Comparison of ENCODE assay signal across 9 mouse cellular contexts in genomic region chr4:130784755-130785154, GRCm38 (mm10). TPM values are rescaled to one million over a fixed set of nuclear protein-coding genes. Genes with fewer than 3 reads are reported as not detected.
A peak's percentile ranks its signal among the peaks of the same experiment; 100 is the strongest.
DNase-seq lines count a peak whose midpoint lies in the region; ATAC-seq and TF ChIP-seq lines count a peak whose summit lies in the region.
"Had no signal": no experiment of that assay in that cellular context is flagged by ENCODE, and none has a peak within 500 bp of the region (broad histone marks: within the 10 kb centered on the region; RNA-seq: fewer than 3 reads in every experiment).

No protein-coding gene starts in this region.

- no peak overlapping the region for H3K9ac ChIP-seq in hindbrain, embryonic 13.5 days
- H3K9ac ChIP-seq: liver, embryonic 15.5 days had no signal

- no peak overlapping the region for H3ac ChIP-seq in myocyte (ENCODE audit: control insufficient read depth, insufficient read length)

- H3K4me2 ChIP-seq in hindbrain, embryonic 13.5 days: no peak overlapping the region
- no peak overlapping the region for H3K4me2 ChIP-seq in myocyte (ENCODE audit: low read depth)
- H3K4me2 ChIP-seq: liver, embryonic 15.5 days had no signal

- no peaks in the 10 kb centered on the region; the same call in 1 of the 2 replicates for H3K4me1 ChIP-seq in hindbrain, embryonic 10.5 days (replicated peaks)
- no peaks in the 10 kb centered on the region for H3K4me1 ChIP-seq in hindbrain, embryonic 13.5 days (replicated peaks)
- H3K4me1 ChIP-seq in testis, adult 2 months (ENCODE audit: control insufficient read depth, insufficient read depth, low read length): no peaks in the 10 kb centered on the region

- peak; percentile 25; the same call in 1 of the 2 replicates for TF ChIP-seq CTCF in testis, adult 2 months (IDR thresholded peaks at IDR 0.05; ENCODE audit: control insufficient read depth, insufficient read depth, insufficient replicate concordance, low read depth, low read length)
- TF ChIP-seq CTCF in brain, embryonic 14.5 days (IDR thresholded peaks at IDR 0.05; ENCODE audit: borderline replicate concordance, extremely low read depth, insufficient read depth, insufficient read length): peak; percentile 70; the same call in 1 of the 2 replicates

- ATAC-seq in hindbrain, embryonic 13.5 days (ENCODE audit: low FRiP score): no peak

- DNase-seq in hindbrain, embryonic 10.5 days (ENCODE audit: low spot score): peak; percentile 53
- no peak for DNase-seq in testis, postnatal 14 days (ENCODE audit: low spot score)
- peak; percentile 82 for DNase-seq in brain, embryonic 14.5 days (ENCODE audit: low read depth)
- DNase-seq in induced T-regulatory cell, adult 2 months (ENCODE audit: low read depth): peak; percentile 70
- DNase-seq in Muller cell, postnatal 12 days (ENCODE audit: inconsistent ontology term): no peak

- H3K27me3 ChIP-seq in hindbrain, embryonic 10.5 days (ENCODE audit: insufficient read depth, poor library complexity, severe bottlenecking): no peaks in the 10 kb centered on the region
- no peaks in the 10 kb centered on the region for H3K27me3 ChIP-seq in hindbrain, embryonic 13.5 days
- no peaks in the 10 kb centered on the region for H3K27me3 ChIP-seq in testis, adult 2 months (ENCODE audit: control insufficient read depth, insufficient read depth, low read length)
- H3K27me3 ChIP-seq in myocyte (ENCODE audit: control insufficient read depth, insufficient read depth, insufficient read length): no peaks in the 10 kb centered on the region

- H3K27ac ChIP-seq in hindbrain, embryonic 10.5 days: no peak overlapping the region
- no peak overlapping the region for H3K27ac ChIP-seq in hindbrain, embryonic 13.5 days
- no peak overlapping the region for H3K27ac ChIP-seq in testis, adult 2 months (ENCODE audit: control insufficient read depth, insufficient read depth, low read depth, low read length)
- H3K27ac ChIP-seq: liver, embryonic 15.5 days had no signal

- no peak overlapping the region for H3K4me3 ChIP-seq in hindbrain, embryonic 10.5 days
- H3K4me3 ChIP-seq in hindbrain, embryonic 13.5 days: no peak overlapping the region
- no peak overlapping the region for H3K4me3 ChIP-seq in testis, adult 2 months (ENCODE audit: control insufficient read depth, low read depth, low read length)
- no peak overlapping the region for H3K4me3 ChIP-seq in myocyte
- H3K4me3 ChIP-seq: liver, embryonic 15.5 days had no signal

- WGBS in hindbrain, embryonic 10.5 days: 31% methylated on average over 4 of the region's 4 CpGs
- WGBS in hindbrain, embryonic 13.5 days: 34% methylated on average over 4 of the region's 4 CpGs

- peaks cover 34% of the 10 kb centered on the region for H3K36me3 ChIP-seq in hindbrain, embryonic 10.5 days
- H3K36me3 ChIP-seq in hindbrain, embryonic 13.5 days: peaks cover 21% of the 10 kb centered on the region
- H3K36me3 ChIP-seq in testis, adult 2 months (ENCODE audit: control insufficient read depth, insufficient read depth, low read length): 0 out of 2 replicates have a peak, but pooled peaks cover under 1% of the 10 kb centered on the region
- H3K36me3 ChIP-seq in myocyte (ENCODE audit: control insufficient read depth, insufficient read depth): peaks cover 18% of the 10 kb centered on the region

- H3K9me3 ChIP-seq in hindbrain, embryonic 10.5 days: no peaks in the 10 kb centered on the region
- H3K9me3 ChIP-seq in hindbrain, embryonic 13.5 days: no peaks in the 10 kb centered on the region
- H3K9me3 ChIP-seq: liver, embryonic 15.5 days had no signal

- no peaks in the 10 kb centered on the region for H3K79me2 ChIP-seq in myocyte (ENCODE audit: control insufficient read depth, insufficient read depth)

- no peak for TF ChIP-seq POLR2A in testis, adult 2 months (IDR thresholded peaks at IDR 0.05; ENCODE audit: control insufficient read depth, low read depth, low read length)
- TF ChIP-seq POLR2A in brain, embryonic 14.5 days (IDR thresholded peaks at IDR 0.05; ENCODE audit: borderline replicate concordance, extremely low read depth, insufficient read depth, insufficient read length, poor library complexity, severe bottlenecking): no peak
- TF ChIP-seq POLR2A in myocyte (IDR thresholded peaks at IDR 0.05; ENCODE audit: insufficient read length, low read depth): no peak

TF ChIP-seq in myocyte, 11 proteins besides CTCF, POLR2A, EP300 and RAD21:
- TF ChIP-seq USF1 (IDR thresholded peaks at IDR 0.05; ENCODE audit: low read depth): peak; percentile 3
- TF ChIP-seq MAX (IDR thresholded peaks at IDR 0.05; ENCODE audit: low read depth): no peak

RNA-seq across cellular contexts. Expression of gene Sdc3, which starts 7.6 kb away (rescaled TPM):
- polyA plus RNA-seq in hindbrain, embryonic 10.5 days (2016; fragmentation: Nextera tagmentation; extraction: Ambion mirVana): 30.0 and 38.4 TPM in 2 replicates
- polyA plus RNA-seq in hindbrain, embryonic 13.5 days (2015; fragmentation: Nextera tagmentation; extraction: Ambion mirVana): 71.3 and 76.9 TPM in 2 replicates
- 73.1 and 75.3 TPM in 2 replicates for polyA plus RNA-seq in testis, adult 2 months (2012; rRNA removed)
- polyA plus RNA-seq in brain, embryonic 14.5 days (2012; rRNA removed): 137 and 275 TPM in 2 replicates
- polyA plus RNA-seq in myocyte (2012; fragmentation: generic; extraction: Trizol): 15.8 TPM

Comparison
In these comparisons a context has a peak if more than half of its experiments do, and no peak if none do; other contexts are left out.
1. DNase-seq: peak in hindbrain, embryonic 10.5 days (single experiment), brain, embryonic 14.5 days (single experiment) and induced T-regulatory cell, adult 2 months (single experiment); none in testis, postnatal 14 days (single experiment) and Muller cell, postnatal 12 days (single experiment).